Mouse (Mus musculus) forebrain, embryonic 16.5 days (tissue): Measurements from ENCODE around the gene Barx2. TPM values are rescaled to one million over a fixed set of nuclear protein-coding genes. Genes with fewer than 3 reads are reported as not detected.

Experiments
- ATAC-seq: fragments of 200-750 bp; cut with Nextera tagmentation; 2 replicates; pipeline ENCODE4 v1.8.0; 2017; ENCODE audit warnings: mild to moderate bottlenecking, moderate library complexity
- H3K27ac ChIP-seq: fragments of 300-500 bp; sonication (generic); 2 replicates; pipeline ENCODE4 v1.5.1; 2014; ENCODE audit warnings: low read length, control low read depth
- H3K27me3 ChIP-seq: fragments of 300-500 bp; sonication (generic); replicated peaks from 2 replicates; pipeline ENCODE4 v1.6.1; 2014; ENCODE audit warnings: low read length; ENCODE audit not compliant: control insufficient read depth, insufficient read depth
- H3K36me3 ChIP-seq: fragments of 300-500 bp; sonication (generic); 2 replicates; pipeline ENCODE4 v1.6.1; 2014; ENCODE audit not compliant: control insufficient read depth, insufficient read depth
- H3K4me1 ChIP-seq: fragments of 300-500 bp; sonication (generic); replicated peaks from 2 replicates; pipeline ENCODE4 v1.6.1; 2014; ENCODE audit warnings: low read length; ENCODE audit not compliant: control insufficient read depth, insufficient read depth
- H3K4me2 ChIP-seq: fragments of 300-500 bp; sonication (generic); 2 replicates; pipeline ENCODE4 v1.6.1; 2014; ENCODE audit warnings: mild to moderate bottlenecking, low read length, control low read depth
- H3K4me3 ChIP-seq: fragments of 300-500 bp; sonication (generic); replicated peaks from 2 replicates; pipeline ENCODE4 v1.5.1; 2014; ENCODE audit warnings: mild to moderate bottlenecking, low read length, control low read depth
- H3K9ac ChIP-seq: fragments of 300-500 bp; sonication (generic); replicated peaks from 2 replicates; pipeline ENCODE4 v1.6.1; 2014; ENCODE audit warnings: low read depth, low read length, control low read depth
- H3K9me3 ChIP-seq: fragments of 300-500 bp; sonication (generic); 2 replicates; pipeline ENCODE4 v1.6.1; 2016; ENCODE audit warnings: low read length; ENCODE audit not compliant: control insufficient read depth
- WGBS: fragments of 180-500 bp; shearing (Covaris S2); extraction: QIAGEN DNeasy Blood & Tissue Kit; methylation state at CpG from one replicate; pipeline ENCODE4 v1.1.7; 2014; 5-methylcytosine and 5-hydroxymethylcytosine counted together
- polyA plus RNA-seq: library from polyadenylated mRNA; unstranded; fragments of >200 nt; fragmentation: Nextera tagmentation; extraction: Ambion mirVana; gene quantifications from 2 replicates; pipeline ENCODE4 v1.2.1, GENCODE M21; 2015

Gene Barx2
- polyA plus RNA-seq, 1 experiment from 2014 or later: not detected

- H3K9ac ChIP-seq: no peak overlapping the region
- peak overlapping the region; percentile 58 for H3K4me3 ChIP-seq
- peak overlapping the region; percentile 92 for H3K4me2 ChIP-seq
- H3K27me3 ChIP-seq: peaks cover 78% of the 10 kb centered on the region
- peaks cover 20% of the 10 kb centered on the region for H3K4me1 ChIP-seq
- H3K27ac ChIP-seq: no peak overlapping the region
- no peaks in the 10 kb centered on the region for H3K9me3 ChIP-seq
- 2% methylated on average over 16 of the region's 16 CpGs for WGBS
- no peaks in the 10 kb centered on the region for H3K36me3 ChIP-seq
- no peak for ATAC-seq
Observed at GRCm38 (mm10) chr9:31912553-31912920, 725 bp downstream of the Barx2 start.

- Histone ChIP-seq H3K4me1 (peaks cover 20% of the 10 kb centered on the region), H3K27ac (no peak overlapping the region), H3K9me3 (no peaks in the 10 kb centered on the region), H3K4me2 (no peak overlapping the region), H3K4me3 (no peak overlapping the region), H3K36me3 (no peaks in the 10 kb centered on the region), H3K9ac (no peak overlapping the region), H3K27me3 (peaks cover 59% of the 10 kb centered on the region)
- no peak for ATAC-seq
- WGBS: 14% methylated on average over 5 of the region's 5 CpGs
Observed at GRCm38 (mm10) chr9:31910221-31910620, 3.0 kb downstream of the Barx2 start.

- ATAC-seq: no peak
- Histone ChIP-seq H3K4me2 (no peak overlapping the region), H3K9ac (no peak overlapping the region), H3K4me3 (no peak overlapping the region), H3K27ac (no peak overlapping the region), H3K27me3 (no peaks in the 10 kb centered on the region), H3K4me1 (no peaks in the 10 kb centered on the region), H3K9me3 (no peaks in the 10 kb centered on the region), H3K36me3 (no peaks in the 10 kb centered on the region)
- WGBS: 71% methylated on average over 2 of the region's 2 CpGs
Observed at GRCm38 (mm10) chr9:31901781-31902180, 11.5 kb downstream of the Barx2 start.

GRCm38 (mm10) chr9:31894775-31895320 is 18.4 kb downstream of the Barx2 start:
- Histone ChIP-seq H3K27ac (no peak overlapping the region), H3K9ac (no peak overlapping the region), H3K4me1 (no peaks in the 10 kb centered on the region), H3K4me3 (no peak overlapping the region), H3K27me3 (no peaks in the 10 kb centered on the region), H3K36me3 (no peaks in the 10 kb centered on the region), H3K9me3 (no peaks in the 10 kb centered on the region), H3K4me2 (no peak overlapping the region)
- 39% methylated on average over 10 of the region's 10 CpGs for WGBS
- no peak for ATAC-seq

- no peak overlapping the region for H3K4me3 ChIP-seq
- H3K4me2 ChIP-seq: no peak overlapping the region
- no peaks in the 10 kb centered on the region for H3K36me3 ChIP-seq
- no peaks in the 10 kb centered on the region for H3K27me3 ChIP-seq
- H3K9me3 ChIP-seq: no peaks in the 10 kb centered on the region
- 71% methylated on average over 4 of the region's 4 CpGs for WGBS
- H3K4me1 ChIP-seq: no peaks in the 10 kb centered on the region
- H3K9ac ChIP-seq: no peak overlapping the region
- no peak for ATAC-seq
- no peak overlapping the region for H3K27ac ChIP-seq
Observed at GRCm38 (mm10) chr9:31888333-31888732, 24.9 kb downstream of the Barx2 start.

- Histone ChIP-seq H3K27ac (no peak overlapping the region), H3K4me3 (no peak overlapping the region), H3K9me3 (no peaks in the 10 kb centered on the region), H3K4me2 (no peak overlapping the region), H3K4me1 (no peaks in the 10 kb centered on the region), H3K36me3 (no peaks in the 10 kb centered on the region), H3K9ac (no peak overlapping the region), H3K27me3 (no peaks in the 10 kb centered on the region)
- 68% methylated on average over 3 of the region's 3 CpGs for WGBS
- ATAC-seq: no peak
Observed at GRCm38 (mm10) chr9:31886258-31886657, 27.0 kb downstream of the Barx2 start.

GRCm38 (mm10) chr9:31882376-31882775 is 30.9 kb downstream of the Barx2 start:
- Histone ChIP-seq H3K4me2 (no peak overlapping the region), H3K4me1 (no peaks in the 10 kb centered on the region), H3K27me3 (no peaks in the 10 kb centered on the region), H3K9ac (no peak overlapping the region), H3K36me3 (no peaks in the 10 kb centered on the region), H3K27ac (no peak overlapping the region), H3K4me3 (no peak overlapping the region), H3K9me3 (no peaks in the 10 kb centered on the region)
- ATAC-seq: no peak
- 77% methylated on average over 2 of the region's 2 CpGs for WGBS

- Histone ChIP-seq H3K4me1 (no peaks in the 10 kb centered on the region), H3K9ac (no peak overlapping the region), H3K9me3 (no peaks in the 10 kb centered on the region), H3K4me2 (no peak overlapping the region), H3K27ac (no peak overlapping the region), H3K4me3 (no peak overlapping the region), H3K36me3 (no peaks in the 10 kb centered on the region), H3K27me3 (no peaks in the 10 kb centered on the region)
- ATAC-seq: no peak
- WGBS: 91% methylated on average over 3 of the region's 3 CpGs
Observed at GRCm38 (mm10) chr9:31875556-31875955, 37.7 kb downstream of the Barx2 start.

GRCm38 (mm10) chr9:31874236-31874635 is 39.0 kb downstream of the Barx2 start:
- Histone ChIP-seq H3K9me3 (no peaks in the 10 kb centered on the region), H3K27me3 (no peaks in the 10 kb centered on the region), H3K27ac (no peak overlapping the region), H3K4me3 (no peak overlapping the region), H3K4me1 (no peaks in the 10 kb centered on the region), H3K9ac (no peak overlapping the region), H3K4me2 (no peak overlapping the region), H3K36me3 (no peaks in the 10 kb centered on the region)
- ATAC-seq: no peak
- 90% methylated on average over 3 of the region's 3 CpGs for WGBS

- 37% methylated on average over 4 of the region's 4 CpGs for WGBS
- Histone ChIP-seq H3K27me3 (no peaks in the 10 kb centered on the region), H3K27ac (no peak overlapping the region), H3K9ac (no peak overlapping the region), H3K36me3 (no peaks in the 10 kb centered on the region), H3K4me3 (no peak overlapping the region), H3K4me1 (no peaks in the 10 kb centered on the region), H3K4me2 (no peak overlapping the region), H3K9me3 (no peaks in the 10 kb centered on the region)
- no peak for ATAC-seq
Observed at GRCm38 (mm10) chr9:31871410-31871809, 41.9 kb downstream of the Barx2 start.
